Mouse (Mus musculus) activated CD4-positive, CD25-positive, alpha-beta regulatory T cell, adult 9 weeks (primary cell): ENCODE measurements around the gene Med27. TPM values are rescaled to one million over a fixed set of nuclear protein-coding genes. Genes with fewer than 3 reads are reported as not detected.

Experiments used
- polyA plus RNA-seq: library from polyadenylated mRNA; unstranded; fragments of 100-300 nt; shearing (Covaris generic); gene quantifications from one replicate; pipeline ENCODE4 v1.2.1, GENCODE M21; 2017

Med27 gene
- 49.6 TPM for polyA plus RNA-seq

DNA sequence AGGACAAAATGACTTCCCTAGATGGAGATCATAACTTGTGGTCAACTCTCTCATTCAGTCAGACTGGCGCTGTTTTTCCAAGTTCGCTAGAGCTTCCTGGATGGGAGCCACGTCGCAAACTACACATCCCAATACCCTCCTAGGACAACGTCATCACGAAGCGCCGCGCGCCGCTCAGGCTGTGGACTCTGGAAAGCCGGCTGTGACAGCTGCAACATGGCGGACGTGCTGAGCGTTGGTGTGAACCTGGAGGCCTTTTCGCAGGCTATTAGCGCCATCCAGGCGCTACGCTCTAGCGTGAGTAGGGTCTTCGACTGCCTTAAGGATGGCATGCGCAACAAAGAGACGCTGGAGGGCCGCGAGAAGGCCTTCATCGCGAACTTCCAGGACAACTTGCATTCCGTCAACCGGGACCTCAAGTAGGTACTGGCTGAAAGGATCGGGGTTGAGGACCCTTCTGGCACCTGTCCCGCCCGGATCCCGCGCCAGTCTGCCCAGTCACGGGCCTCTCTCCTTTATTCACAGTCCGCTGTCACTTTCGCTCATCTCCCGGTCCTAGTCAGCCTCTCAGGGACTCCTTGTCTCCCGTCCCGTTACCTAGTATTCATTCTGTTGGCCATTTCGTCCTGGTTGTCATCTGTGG, at the start of gene Med27:
Med27 (plus strand) TSS at position 191 of the 643 bp plus-strand sequence.

Other genes with a start within 250 kb of the Med27 start
- gene Setx, start 222.6 kb upstream of the Med27 start, polyA plus RNA-seq: 41.8 TPM
- gene Ntng2, start 93.8 kb upstream of the Med27 start, polyA plus RNA-seq: 3.6 TPM